Mouse (Mus musculus): ENCODE data around the gene Kcnj10. TPM values are rescaled to one million over a fixed set of nuclear protein-coding genes. Genes with fewer than 3 reads are reported as not detected.

Gene Kcnj10
- total and polyA plus RNA-seq, 3 experiments = 0.07 to 0.27 (median 0.08) TPM

DNA sequence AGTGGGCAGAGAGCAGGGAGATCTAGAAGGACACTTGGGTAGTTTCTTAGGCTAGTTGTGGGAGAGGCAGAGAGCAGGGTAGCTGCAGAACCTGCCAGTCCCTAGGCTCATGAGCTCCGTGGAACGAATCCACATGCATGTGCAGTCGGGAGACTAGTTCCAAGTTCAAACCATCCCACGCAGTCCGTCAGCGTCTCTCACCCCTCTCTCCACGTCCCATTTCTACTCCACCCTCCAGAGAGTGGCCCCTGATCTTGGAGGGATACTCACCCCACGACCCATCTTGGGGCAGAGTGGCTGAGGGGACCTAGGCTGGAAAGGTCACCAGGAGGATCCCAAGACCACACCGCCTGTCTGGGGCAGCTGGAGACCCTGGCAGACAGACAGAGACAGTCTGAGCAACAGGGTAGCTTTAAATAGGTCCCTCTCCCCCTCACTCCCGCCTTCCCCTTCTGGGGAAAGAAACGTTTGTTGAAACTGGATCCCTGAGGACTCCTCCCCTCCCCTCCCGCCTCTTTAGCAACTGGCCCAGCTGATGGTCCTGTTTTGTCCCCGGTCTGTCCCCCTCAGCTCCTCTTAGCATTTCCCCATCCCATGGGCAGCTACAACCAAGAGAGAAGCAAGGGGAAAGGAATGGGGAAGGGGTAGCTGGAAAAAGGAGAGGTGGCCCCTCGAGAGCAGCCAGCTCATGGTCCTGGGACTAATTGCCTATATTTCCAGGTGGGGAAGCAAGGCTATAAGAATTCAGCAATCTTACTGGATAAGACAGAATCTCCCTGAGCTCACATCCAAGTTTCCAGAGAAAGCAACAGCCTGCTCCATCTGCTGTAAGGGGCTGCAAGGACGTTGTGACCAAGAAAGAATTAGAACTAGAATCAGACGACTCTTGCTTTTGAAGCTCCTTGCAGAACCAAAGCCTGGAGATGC lies 43.1 kb upstream of the Kcnj10 start, which contains the start of gene Atp1a2:
Gene Atp1a2 (minus strand): TSS at position 454 of the 927 bp plus-strand sequence.
- Histone ChIP-seq H3K27ac (peak within 1 kb of the TSS; percentile 97), H3K36me3 (ENCODE audit: control insufficient read depth, insufficient read depth, low read length) (no peaks in the 10 kb centered on the region), H3K9ac (ENCODE audit: low read depth, low read length) (peak within 1 kb of the TSS; percentile 85), H3K79me2 (replicated peaks; ENCODE audit: control insufficient read depth, insufficient read depth, low read length) (no peaks in the 10 kb centered on the region), H3K4me1 (ENCODE audit: control insufficient read depth, insufficient read depth, low read length) (peaks cover 10% of the 10 kb centered on the region), H3K27me3 (ENCODE audit: control insufficient read depth, insufficient read depth, low read length) (no peaks in the 10 kb centered on the region), H3K4me3 (peak within 1 kb of the TSS; percentile 62)
- intact Hi-C loops (cut with DNase I) = loop anchor here (2.0 kb wide), 1 partner anchor 17 kb away; no protein-coding TSS in a partner anchor
- peak; percentile 71; the same call in 1 of the 2 replicates for TF ChIP-seq EP300 (IDR thresholded peaks at IDR 0.05; ENCODE audit: insufficient read depth, low read depth, low read length)
- no peak for TF ChIP-seq CTCF (IDR thresholded peaks at IDR 0.05)
- TF ChIP-seq POLR2A (IDR thresholded peaks at IDR 0.05; ENCODE audit: insufficient read depth, low read depth, low read length) = peak; percentile 98
- peak; percentile 82 to 87 for DNase-seq
- WGBS = 16% methylated on average over 16 of the region's 16 CpGs

DNA sequence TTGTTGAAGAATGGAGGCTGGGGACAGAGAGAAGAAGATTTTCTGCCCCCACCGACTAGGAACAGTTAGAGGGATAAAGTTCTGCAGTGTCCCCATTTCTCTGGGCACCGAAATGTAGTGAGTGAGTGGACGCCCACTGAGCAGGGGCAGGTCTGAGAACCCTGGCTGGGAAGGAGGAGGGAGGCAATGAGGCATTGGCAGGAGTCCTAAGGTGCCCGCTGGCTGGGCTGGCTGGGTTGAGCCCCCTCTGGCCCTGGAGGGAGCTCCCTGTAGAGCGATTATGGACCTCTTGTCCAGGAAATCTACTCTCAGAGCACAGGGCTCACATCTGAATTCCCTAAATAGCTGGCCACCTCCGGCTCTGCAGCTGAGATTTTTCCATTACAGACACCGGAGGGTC lies 41.5 kb upstream of the Kcnj10 start:
- peak overlapping the region; percentile 83 for H3K27ac ChIP-seq
- H3K36me3 ChIP-seq (ENCODE audit: control insufficient read depth, insufficient read depth, low read length) = no peaks in the 10 kb centered on the region
- intact Hi-C loops (cut with DNase I) = no loop called here
- WGBS = 34% methylated on average over 7 of the region's 7 CpGs
- H3K4me1 ChIP-seq (ENCODE audit: control insufficient read depth, insufficient read depth, low read length) = peaks cover 10% of the 10 kb centered on the region
- H3K79me2 ChIP-seq (replicated peaks; ENCODE audit: control insufficient read depth, insufficient read depth, low read length) = no peaks in the 10 kb centered on the region
- no peaks in the 10 kb centered on the region for H3K27me3 ChIP-seq (ENCODE audit: control insufficient read depth, insufficient read depth, low read length)
- H3K4me3 ChIP-seq = no peak overlapping the region
- TF ChIP-seq EP300 (IDR thresholded peaks at IDR 0.05; ENCODE audit: insufficient read depth, low read depth, low read length) (no peak), CTCF (IDR thresholded peaks at IDR 0.05) (no peak)
- no peak for DNase-seq
- H3K9ac ChIP-seq (ENCODE audit: low read depth, low read length) = peak overlapping the region; percentile 23; the same call in 1 of the 2 replicates

DNA sequence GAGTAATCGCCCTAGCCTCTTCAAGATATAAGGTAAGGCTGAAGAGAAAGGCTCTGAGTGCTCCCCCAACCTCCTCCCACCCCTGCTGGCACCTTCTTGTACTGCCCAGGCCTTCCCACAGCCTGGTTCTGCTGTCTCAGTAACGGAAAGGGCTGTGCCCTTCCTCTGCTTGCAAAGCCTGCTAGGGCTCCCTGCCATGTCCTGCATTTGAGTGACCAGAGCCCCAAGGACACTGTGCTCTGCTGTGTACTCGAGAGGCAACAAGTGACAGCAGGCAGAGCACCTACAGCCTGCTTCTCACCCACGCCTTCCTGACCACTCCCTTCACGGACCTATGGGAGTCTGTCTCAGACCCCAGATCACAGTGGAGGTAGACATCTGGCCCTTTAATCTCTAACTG lies 40.8 kb upstream of the Kcnj10 start:
- Histone ChIP-seq H3K36me3 (ENCODE audit: control insufficient read depth, insufficient read depth, low read length) (no peaks in the 10 kb centered on the region), H3K79me2 (replicated peaks; ENCODE audit: control insufficient read depth, insufficient read depth, low read length) (no peaks in the 10 kb centered on the region), H3K27me3 (ENCODE audit: control insufficient read depth, insufficient read depth, low read length) (no peaks in the 10 kb centered on the region), H3K9ac (ENCODE audit: low read depth, low read length) (peak overlapping the region; percentile 23), H3K4me1 (ENCODE audit: control insufficient read depth, insufficient read depth, low read length) (peaks cover 9% of the 10 kb centered on the region), H3K27ac (peak overlapping the region; percentile 83), H3K4me3 (no peak overlapping the region)
- intact Hi-C loops (cut with DNase I) = no loop called here
- DNase-seq = peak; percentile 63 to 73
- 40% methylated on average over 5 of the region's 5 CpGs for WGBS
- TF ChIP-seq CTCF (IDR thresholded peaks at IDR 0.05) (peak; percentile 55), POLR2A (IDR thresholded peaks at IDR 0.05; ENCODE audit: insufficient read depth, low read depth, low read length) (0 out of 2 replicates have a peak, but pooled peaks have one; percentile 37), EP300 (IDR thresholded peaks at IDR 0.05; ENCODE audit: insufficient read depth, low read depth, low read length) (peak; percentile 75; the same call in 1 of the 2 replicates)

DNA sequence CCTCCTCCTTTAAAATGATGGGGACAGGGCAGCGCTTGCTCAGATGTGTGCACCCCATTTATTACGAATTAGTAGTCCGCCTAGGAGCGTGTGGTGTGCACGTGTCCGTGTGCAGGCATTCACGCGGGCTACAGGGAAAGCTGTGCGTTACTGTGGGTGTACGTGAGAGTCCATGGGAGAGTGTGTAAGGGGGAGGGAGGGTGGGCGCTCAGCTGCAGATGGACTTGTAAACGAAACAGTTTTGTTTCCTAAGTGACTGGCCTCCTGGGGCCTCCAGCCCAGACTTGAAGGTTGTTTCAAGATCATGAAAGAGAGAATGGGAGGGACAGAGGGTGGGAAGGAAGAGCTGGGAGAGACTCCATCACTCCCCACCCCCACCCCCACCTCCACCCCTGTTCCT lies 39.8 kb upstream of the Kcnj10 start:
- Histone ChIP-seq H3K27ac (peak overlapping the region; percentile 83), H3K4me3 (no peak overlapping the region), H3K4me1 (ENCODE audit: control insufficient read depth, insufficient read depth, low read length) (peaks cover 9% of the 10 kb centered on the region), H3K27me3 (ENCODE audit: control insufficient read depth, insufficient read depth, low read length) (no peaks in the 10 kb centered on the region), H3K79me2 (replicated peaks; ENCODE audit: control insufficient read depth, insufficient read depth, low read length) (no peaks in the 10 kb centered on the region), H3K9ac (ENCODE audit: low read depth, low read length) (no peak overlapping the region), H3K36me3 (ENCODE audit: control insufficient read depth, insufficient read depth, low read length) (no peaks in the 10 kb centered on the region)
- intact Hi-C loops (cut with DNase I) = no loop called here
- WGBS = 66% methylated on average over 12 of the region's 12 CpGs
- TF ChIP-seq CTCF (IDR thresholded peaks at IDR 0.05) (no peak), EP300 (IDR thresholded peaks at IDR 0.05; ENCODE audit: insufficient read depth, low read depth, low read length) (no peak), POLR2A (IDR thresholded peaks at IDR 0.05; ENCODE audit: insufficient read depth, low read depth, low read length) (no peak)
- DNase-seq = peak in 1 of 2 experiments; percentile 36

DNA sequence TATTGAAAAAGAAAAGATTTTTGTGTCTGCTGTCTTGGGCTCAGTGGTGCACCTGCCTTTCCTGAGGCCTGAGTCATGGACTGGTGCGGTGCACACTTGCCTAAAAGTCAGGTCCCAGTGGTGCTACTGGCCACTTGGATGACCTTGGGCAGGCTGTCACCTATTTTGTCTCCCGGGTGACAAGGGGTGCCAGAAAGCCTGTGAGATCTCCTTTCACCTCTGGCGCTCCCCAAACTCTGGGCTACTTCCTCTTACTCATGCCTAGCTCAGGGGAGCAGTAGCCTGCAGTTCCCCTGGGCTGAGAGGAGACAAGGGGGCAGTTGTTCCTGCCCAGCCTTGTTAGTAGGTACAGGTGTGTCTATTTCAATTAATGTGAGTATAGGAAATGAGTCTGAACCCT lies 38.7 kb upstream of the Kcnj10 start:
- Histone ChIP-seq H3K9ac (ENCODE audit: low read depth, low read length) (no peak overlapping the region), H3K4me3 (no peak overlapping the region), H3K79me2 (replicated peaks; ENCODE audit: control insufficient read depth, insufficient read depth, low read length) (no peaks in the 10 kb centered on the region), H3K36me3 (ENCODE audit: control insufficient read depth, insufficient read depth, low read length) (no peaks in the 10 kb centered on the region), H3K27ac (no peak overlapping the region), H3K27me3 (ENCODE audit: control insufficient read depth, insufficient read depth, low read length) (no peaks in the 10 kb centered on the region), H3K4me1 (ENCODE audit: control insufficient read depth, insufficient read depth, low read length) (peaks cover 11% of the 10 kb centered on the region)
- WGBS = 69% methylated on average over 3 of the region's 3 CpGs
- TF ChIP-seq EP300 (IDR thresholded peaks at IDR 0.05; ENCODE audit: insufficient read depth, low read depth, low read length) (no peak), POLR2A (IDR thresholded peaks at IDR 0.05; ENCODE audit: insufficient read depth, low read depth, low read length) (no peak)
- no peak for DNase-seq
- intact Hi-C loops (cut with DNase I) = no loop called here

DNA sequence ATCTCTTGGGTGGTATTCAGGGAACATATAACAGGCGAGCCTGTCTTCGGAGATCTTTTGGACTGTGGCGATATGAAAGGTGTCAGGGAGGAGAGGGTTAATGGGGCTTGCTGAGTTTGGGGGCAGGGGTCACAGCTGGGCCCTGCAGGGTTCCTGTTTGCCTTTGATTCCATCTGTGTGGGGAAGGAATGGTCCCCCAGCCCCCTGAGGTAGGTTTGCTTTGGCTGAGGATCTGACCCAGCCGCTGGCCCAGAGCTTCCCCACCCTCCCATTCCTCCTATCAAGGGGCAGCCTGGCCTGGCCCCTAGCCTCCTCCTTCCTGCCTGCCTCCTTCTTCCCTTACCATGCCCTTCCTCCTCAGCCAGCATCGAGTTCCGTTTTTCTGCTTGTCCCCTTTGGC lies 38.2 kb upstream of the Kcnj10 start:
- H3K27ac ChIP-seq = no peak overlapping the region
- H3K27me3 ChIP-seq (ENCODE audit: control insufficient read depth, insufficient read depth, low read length) = no peaks in the 10 kb centered on the region
- H3K9ac ChIP-seq (ENCODE audit: low read depth, low read length) = no peak overlapping the region
- no peak overlapping the region for H3K4me3 ChIP-seq
- WGBS = 55% methylated on average over 6 of the region's 6 CpGs
- no peak for TF ChIP-seq POLR2A (IDR thresholded peaks at IDR 0.05; ENCODE audit: insufficient read depth, low read depth, low read length)
- no peak for TF ChIP-seq CTCF (IDR thresholded peaks at IDR 0.05)
- no peaks in the 10 kb centered on the region for H3K36me3 ChIP-seq (ENCODE audit: control insufficient read depth, insufficient read depth, low read length)
- H3K4me1 ChIP-seq (ENCODE audit: control insufficient read depth, insufficient read depth, low read length) = peaks cover 11% of the 10 kb centered on the region
- intact Hi-C loops (cut with DNase I) = no loop called here
- no peaks in the 10 kb centered on the region for H3K79me2 ChIP-seq (replicated peaks; ENCODE audit: control insufficient read depth, insufficient read depth, low read length)
- DNase-seq = no peak

Measured in heart, adult 2 months (tissue).